8 mouse cellular contexts compared by ENCODE assay signal in the genomic region with DNA sequence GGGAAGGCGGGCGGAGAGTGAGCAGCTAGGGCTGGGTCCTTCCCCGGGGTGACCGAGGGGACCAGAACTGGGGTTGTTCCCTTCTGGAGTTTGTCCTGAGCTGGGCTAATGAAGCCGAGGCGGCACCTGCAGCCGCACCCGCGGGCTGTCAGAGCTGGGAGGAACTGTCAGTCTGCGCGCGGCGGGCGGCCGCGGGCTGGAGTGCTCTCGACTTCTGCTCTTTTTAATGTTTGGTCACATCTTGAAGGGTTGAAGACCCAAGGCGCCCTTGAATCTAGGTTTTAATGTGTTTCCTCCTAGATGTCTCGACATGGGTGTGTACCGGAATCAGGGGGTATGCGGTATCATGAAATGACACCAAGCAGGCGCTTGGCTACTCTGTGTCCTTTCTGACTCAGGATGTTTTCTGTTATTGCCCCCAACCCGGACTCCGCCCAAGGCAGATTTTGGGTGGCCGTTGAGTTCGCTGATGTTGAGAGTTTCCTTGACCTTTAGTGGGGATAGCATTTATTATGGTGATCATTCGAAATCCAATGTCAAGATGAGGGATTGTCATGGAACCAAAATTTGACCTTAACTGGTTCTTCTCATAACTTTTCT. TPM values are rescaled to one million over a fixed set of nuclear protein-coding genes. Genes with fewer than 3 reads are reported as not detected.
DNase-seq lines count a peak whose midpoint lies in the region; ATAC-seq and TF ChIP-seq lines count a peak whose summit lies in the region.

No protein-coding gene starts in this region.

- no peaks in the 10 kb centered on the region for H3K36me3 ChIP-seq in embryonic facial prominence, embryonic 12.5 days
- no peaks in the 10 kb centered on the region for H3K36me3 ChIP-seq in heart, postnatal 0 days (replicated peaks; ENCODE audit: control insufficient read depth, insufficient read depth, low read length)

- H3K4me1 ChIP-seq in embryonic facial prominence, embryonic 12.5 days: peaks cover 3% of the 10 kb centered on the region; the same call in 1 of the 2 replicates
- H3K4me1 ChIP-seq in heart, postnatal 0 days (ENCODE audit: control insufficient read depth, insufficient read depth): peaks cover 3% of the 10 kb centered on the region; the same call in 1 of the 2 replicates

- H3K4me3 ChIP-seq in embryonic facial prominence, embryonic 12.5 days: peak overlapping the region; percentile 84
- peak overlapping the region; percentile 72 for H3K4me3 ChIP-seq in heart, postnatal 0 days (ENCODE audit: low read depth, low read length)

- H3K9me3 ChIP-seq in embryonic facial prominence, embryonic 12.5 days: no peaks in the 10 kb centered on the region
- H3K9me3 ChIP-seq in heart, postnatal 0 days (replicated peaks; ENCODE audit: control insufficient read depth, low read length): no peaks in the 10 kb centered on the region

- ATAC-seq in cerebellum, adult (ENCODE audit: insufficient number of reproducible peaks, low FRiP score, low TSS enrichment): no peak
- ATAC-seq in embryonic facial prominence, embryonic 12.5 days (ENCODE audit: insufficient number of reproducible peaks, insufficient read depth, low FRiP score, low TSS enrichment): no peak
- ATAC-seq in heart, postnatal 0 days (ENCODE audit: insufficient read depth, low read depth): no peak

- no peak for TF ChIP-seq CTCF in heart, postnatal 0 days (IDR thresholded peaks at IDR 0.05; ENCODE audit: low read depth)

- peak overlapping the region; percentile 92 for H3K4me2 ChIP-seq in embryonic facial prominence, embryonic 12.5 days (replicated peaks)
- peak overlapping the region; percentile 65 for H3K4me2 ChIP-seq in heart, postnatal 0 days (ENCODE audit: low read depth, low read length)

- peak; percentile 62 for DNase-seq in cerebellum, adult 11 months
- DNase-seq in R1 (ENCODE audit: low read depth, low spot score): peak; percentile 50
- DNase-seq in heart, postnatal 0 days (ENCODE audit: low spot score): no peak
- DNase-seq in layer of hippocampus, adult 8-10 months (ENCODE audit: low spot score in 2 of 2): peak; percentile 23 to 36
- peak; percentile 40 for DNase-seq in lung, postnatal 10 days
- DNase-seq in right cerebral cortex, postnatal 14 days: peak; percentile 44

- TF ChIP-seq EP300 in heart, postnatal 0 days (IDR thresholded peaks at IDR 0.05; ENCODE audit: low read depth): no peak

- H3K27me3 ChIP-seq in embryonic facial prominence, embryonic 12.5 days: peaks cover 3% of the 10 kb centered on the region; the same call in 1 of the 2 replicates
- no peaks in the 10 kb centered on the region for H3K27me3 ChIP-seq in heart, postnatal 0 days (ENCODE audit: control insufficient read depth, insufficient read depth, low read length)

- peak overlapping the region; percentile 92; the same call in 1 of the 2 replicates for H3K27ac ChIP-seq in embryonic facial prominence, embryonic 12.5 days
- H3K27ac ChIP-seq in heart, postnatal 0 days (ENCODE audit: low read depth): peak overlapping the region; percentile 99

- WGBS in embryonic facial prominence, embryonic 12.5 days: 2% methylated on average over 27 of the region's 27 CpGs
- WGBS in heart, postnatal 0 days: 1% methylated on average over 27 of the region's 27 CpGs

- H3K9ac ChIP-seq in embryonic facial prominence, embryonic 12.5 days: peak overlapping the region; percentile 75
- peak overlapping the region; percentile 94 for H3K9ac ChIP-seq in heart, postnatal 0 days (replicated peaks; ENCODE audit: low read depth, low read length)

RNA-seq across cellular contexts. Expression of a gene that starts 2.3 kb away (rescaled TPM):
- 2.0 and 2.4 TPM in 2 replicates for polyA plus RNA-seq in embryonic facial prominence, embryonic 12.5 days (2016; fragmentation: Nextera tagmentation; extraction: Ambion mirVana)
- 10.7 and 12.4 TPM in 2 replicates for total RNA-seq in heart, postnatal 0 days (2014; rRNA removed; ENCODE audit: low replicate concordance)
- 5.8 and 6.1 TPM in 2 replicates for polyA plus RNA-seq in heart, postnatal 0 days (2015; fragmentation: Nextera tagmentation; extraction: Ambion mirVana)
- 10 to 100 TPM; 52.0 to 58.2 (median 56.1) TPM for total RNA-seq in layer of hippocampus, adult 8-10 months (2022)
